Mouse (Mus musculus) NIH3T3 (cell line): ENCODE data around the gene Rplp0.
"Not testable (repeated sequence)": the region's sequence is repeated elsewhere in the genome, so short reads cannot be mapped to it uniquely, and the experiment has no call there.

Source experiments
- DNase-seq: peaks from one replicate; pipeline ENCODE4 v3.0.0-alpha.2; 2012; ENCODE audit warnings: low read depth

Gene Rplp0

DNA sequence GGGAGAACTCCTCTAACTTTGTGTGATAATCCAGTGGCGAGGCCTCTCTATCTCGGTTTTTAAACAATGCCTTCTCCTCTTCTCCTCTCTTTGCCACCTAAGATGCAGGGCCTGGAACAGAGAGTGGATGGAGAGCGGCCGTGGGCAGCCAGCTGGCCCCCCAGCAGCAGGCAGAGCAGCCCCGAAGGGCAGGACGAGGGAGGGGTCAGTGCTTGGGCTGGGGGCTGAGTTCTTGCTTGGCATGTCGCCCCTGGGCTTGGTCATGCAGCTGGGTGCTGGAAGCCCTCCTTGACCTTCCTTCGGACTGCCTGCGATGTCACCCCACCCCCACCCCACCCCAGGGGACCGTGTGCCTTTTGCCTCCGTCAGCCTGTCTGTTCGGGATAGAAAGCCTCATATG, 7.9 kb upstream of the Rplp0 start:
- DNase-seq: no peak

DNA sequence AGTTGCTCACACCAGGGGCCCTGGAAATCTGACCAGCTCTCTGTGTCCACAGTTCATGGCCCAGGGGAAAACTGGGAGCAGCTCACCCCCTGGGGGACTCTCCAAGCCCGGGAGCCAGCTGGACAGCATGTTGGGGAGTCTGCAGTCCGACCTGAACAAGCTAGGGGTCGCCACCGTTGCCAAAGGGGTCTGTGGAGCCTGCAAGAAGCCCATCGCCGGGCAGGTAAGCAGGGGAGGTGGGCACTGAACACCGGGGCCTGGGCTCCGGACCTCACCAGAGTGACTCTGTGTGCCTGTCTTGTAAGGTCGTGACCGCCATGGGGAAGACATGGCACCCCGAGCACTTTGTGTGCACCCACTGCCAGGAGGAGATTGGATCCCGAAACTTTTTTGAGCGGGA, 7.5 kb upstream of the Rplp0 start:
- no peak for DNase-seq

DNA sequence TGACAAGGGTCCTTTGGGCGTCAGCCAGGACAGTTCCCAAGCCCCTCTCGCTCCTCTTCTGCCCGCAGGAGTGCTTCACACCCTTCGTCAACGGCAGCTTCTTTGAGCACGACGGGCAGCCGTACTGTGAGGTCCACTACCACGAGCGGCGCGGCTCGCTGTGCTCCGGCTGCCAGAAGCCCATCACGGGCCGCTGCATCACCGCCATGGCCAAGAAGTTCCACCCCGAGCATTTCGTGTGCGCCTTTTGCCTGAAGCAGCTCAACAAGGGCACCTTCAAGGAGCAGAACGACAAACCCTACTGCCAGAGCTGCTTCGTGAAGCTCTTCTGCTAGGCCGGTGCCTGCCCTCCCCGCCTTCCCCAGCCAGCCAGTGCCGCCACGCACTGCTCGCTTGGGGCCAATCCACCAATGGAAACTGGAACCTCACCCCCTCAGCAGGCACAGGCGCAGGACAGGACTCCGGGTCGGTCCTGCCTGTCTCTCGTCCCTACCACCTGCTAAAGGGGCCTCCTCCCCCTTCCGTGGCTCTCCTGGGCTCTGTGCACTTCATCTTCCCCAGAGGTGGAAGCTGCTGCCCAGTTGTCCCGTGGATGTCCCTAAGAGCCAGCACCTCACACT, 5.4 kb upstream of the Rplp0 start:
- no peak for DNase-seq

DNA sequence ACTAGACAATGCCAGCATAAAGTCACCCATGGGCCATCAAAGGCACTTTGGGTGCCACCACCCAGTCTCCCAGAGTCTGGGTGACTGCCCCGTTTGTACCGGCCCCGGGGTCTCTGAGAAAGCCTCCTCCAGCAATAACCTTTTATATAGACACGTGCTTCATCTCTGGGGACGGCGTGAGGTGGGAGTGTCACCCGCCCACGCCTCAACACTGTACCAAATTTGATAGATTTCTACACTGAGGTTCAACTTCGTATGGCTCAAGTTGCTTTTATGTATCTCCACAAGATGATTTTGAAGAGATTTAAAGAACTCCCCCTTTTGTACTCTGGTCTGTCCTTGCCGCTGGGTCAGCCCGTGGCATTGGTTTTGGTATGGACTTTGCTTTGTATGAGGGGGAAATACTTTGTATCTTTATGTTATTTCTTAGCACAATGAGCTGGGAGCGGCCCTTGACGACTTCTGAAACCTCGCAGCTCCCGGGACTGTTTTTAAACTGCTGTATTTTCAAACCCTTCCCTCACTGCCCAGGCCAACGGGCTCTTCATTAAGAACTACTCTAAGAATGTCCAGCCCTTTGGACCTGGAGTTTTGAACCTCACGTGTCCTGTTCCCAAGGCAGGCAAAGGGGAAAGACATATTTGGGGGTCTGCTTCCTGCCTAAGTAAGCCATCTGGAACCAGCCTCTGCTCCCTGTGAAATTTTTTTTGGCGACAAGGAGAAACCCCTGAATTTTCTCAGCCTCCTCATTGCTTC, 4.6 kb upstream of the Rplp0 start:
- no peak for DNase-seq

DNA sequence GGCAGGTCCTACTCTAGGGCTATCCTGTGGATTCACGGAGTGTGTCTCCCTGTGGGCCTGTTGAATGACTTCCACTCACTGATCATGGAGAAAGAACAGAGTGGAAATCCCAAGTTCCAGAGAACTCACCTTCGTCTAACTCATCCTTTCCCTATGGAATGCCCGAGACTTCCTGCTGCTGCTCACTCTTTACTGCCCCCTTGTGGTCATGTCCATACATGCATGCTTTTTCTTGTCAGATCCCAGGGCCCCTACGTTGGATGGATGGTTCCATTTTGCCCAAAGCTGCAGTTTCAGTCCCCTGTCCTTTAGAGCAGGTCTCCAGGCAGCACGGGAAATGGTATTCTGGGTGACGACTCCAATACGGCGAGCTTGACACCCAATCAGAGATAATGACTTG, 3.0 kb upstream of the Rplp0 start:
- DNase-seq: peak; percentile 89

DNA sequence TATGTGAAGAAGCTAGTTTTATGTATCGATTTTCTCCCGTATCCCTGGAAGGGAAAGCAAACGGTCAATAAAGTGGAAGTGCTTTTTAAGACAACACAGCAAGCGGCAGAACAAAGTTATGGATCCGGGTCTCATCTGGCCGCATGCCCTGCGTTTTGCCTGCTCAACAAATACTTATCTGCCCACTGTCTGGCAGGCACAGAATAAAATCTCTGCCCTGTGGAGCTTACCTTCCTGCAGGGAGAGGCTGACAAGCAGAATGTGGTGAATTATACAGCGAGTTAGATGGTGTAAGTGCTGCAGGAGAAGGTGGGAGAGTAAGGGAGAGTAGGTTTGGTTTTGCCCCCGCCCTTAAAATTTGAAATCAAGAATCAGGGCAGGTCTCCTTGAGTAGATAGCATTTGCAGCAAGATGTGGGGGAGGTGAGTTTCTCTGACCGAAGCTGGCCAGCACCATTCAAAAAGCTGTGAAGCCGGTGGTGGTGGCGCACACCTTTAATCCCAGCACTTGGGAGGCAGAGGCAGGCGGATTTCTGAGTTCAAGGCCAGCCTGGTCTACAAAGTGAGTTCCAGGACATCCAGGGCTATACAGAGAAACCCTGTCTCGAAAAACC, 979 bp upstream of the Rplp0 start:
- DNase-seq: no peak

DNA sequence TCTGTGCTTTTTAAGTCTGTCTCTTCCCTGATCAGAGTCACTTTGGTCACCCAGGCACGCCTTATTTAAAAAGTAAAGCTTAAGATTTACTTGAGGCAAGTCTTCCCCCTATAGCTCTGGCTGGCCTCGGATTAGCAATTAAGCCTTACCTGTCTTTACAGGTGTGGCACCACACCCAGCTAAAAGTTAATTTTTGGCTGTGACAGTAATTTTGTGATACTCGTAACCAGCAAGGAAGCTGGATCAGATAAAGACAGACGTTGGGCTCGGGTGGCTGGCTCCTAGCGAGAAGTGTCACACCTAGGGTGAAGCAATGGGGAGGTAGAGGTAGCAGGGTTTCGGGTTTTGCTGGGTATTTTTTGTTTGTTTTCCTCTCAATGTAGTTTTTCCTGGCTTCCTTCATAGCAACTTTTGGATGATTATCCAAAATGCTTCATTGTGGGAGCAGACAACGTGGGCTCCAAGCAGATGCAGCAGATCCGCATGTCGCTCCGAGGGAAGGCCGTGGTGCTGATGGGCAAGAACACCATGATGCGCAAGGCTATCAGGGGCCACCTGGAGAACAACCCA, 1.2 kb downstream of the Rplp0 start:
- DNase-seq: no peak

DNA sequence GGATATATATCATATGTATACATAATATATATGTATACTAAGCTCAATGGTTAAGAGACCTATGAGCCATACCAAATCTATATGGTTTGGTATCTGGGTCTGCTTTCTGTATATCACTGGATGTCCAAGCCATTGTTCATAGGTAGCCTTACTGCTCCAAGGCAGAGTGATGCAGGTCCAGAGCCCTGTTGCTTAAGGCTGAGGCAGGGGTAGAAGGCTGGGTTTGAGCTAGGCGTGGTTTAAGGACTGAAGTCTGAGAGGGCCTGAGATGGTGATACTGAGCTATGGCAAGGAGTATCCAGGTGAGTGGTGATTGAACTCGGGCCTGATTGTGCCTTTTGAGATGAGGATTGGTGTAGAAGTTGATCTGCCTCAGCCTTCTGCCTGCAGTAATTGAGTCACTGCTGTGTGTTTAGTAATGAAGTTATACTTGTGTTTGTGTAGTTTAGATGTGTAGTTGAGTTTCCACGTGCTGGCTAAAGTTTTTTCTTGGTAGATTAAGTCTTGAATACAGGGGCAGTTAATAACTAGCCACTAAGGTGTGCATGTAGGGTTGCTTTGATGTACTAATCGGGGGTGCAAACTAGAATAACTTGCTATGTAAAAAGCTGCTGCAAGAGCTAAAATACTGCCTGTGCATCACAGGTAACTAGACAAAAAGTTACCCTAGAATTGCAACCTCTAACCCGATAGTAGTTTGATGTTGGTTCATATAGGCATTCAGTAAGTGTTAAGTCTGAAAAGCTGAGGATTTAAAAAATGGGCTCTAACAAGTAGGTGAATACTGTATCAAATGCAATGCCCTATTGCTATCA, 4.7 kb downstream of the Rplp0 start:
- peak; percentile 28 for DNase-seq

DNA sequence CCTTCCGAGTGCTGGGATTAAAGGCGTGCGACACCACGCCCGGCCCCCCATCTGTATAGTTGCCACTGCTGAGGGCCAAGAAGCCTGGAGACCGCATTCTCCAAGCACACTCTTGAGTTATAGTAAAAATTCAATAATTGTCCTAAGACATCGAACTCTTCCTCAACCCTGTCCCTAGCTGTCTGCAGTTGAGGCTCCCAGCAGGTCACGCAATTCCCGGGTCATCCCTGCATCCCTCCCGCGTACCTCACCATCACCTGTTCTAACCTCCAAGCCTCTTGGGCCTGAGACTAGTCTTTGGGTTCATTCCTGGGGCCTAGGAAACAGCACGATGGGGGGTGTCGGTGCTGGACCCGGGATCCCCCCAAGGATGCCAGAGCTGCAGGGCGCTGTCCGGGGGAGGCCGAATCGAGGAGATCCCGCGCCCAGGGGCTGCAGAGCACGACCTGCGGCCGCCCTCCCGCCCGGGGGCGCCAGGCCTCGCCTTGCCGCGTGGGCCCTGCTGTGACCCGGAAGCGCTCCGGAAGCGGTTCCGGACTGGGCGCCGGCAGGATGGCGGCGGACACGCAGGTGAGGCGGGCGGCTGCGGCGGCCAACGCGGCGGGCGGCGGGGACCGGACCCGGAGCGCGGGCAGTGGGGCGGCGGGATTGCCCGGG, 5.6 kb downstream of the Rplp0 start, which contains the start of gene Gcn1l1:
Gene Gcn1l1 (plus strand): TSS at position 518 of the 657 bp plus-strand sequence.
- DNase-seq: peak; percentile 85

DNA sequence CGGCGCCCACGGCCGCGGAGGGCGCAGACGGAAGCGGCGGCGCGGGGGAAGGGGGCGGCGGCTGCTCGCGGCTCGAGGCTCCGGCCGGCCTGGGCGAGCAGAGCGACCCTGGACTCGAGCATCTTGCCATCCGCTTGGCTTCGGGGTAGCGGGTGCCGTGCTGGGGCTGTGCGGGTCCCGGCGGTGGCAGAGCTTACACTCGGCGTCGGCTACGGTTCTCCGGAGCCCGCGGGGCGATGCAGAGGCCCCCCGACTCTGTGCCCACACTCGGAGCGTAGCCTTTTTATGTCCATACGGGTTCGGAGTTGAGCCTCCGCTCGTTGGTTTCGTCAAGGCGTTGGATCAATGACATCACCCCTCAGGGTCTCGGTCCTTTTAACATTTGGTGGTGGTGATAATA, 6.1 kb downstream of the Rplp0 start:
- DNase-seq: no peak

DNA sequence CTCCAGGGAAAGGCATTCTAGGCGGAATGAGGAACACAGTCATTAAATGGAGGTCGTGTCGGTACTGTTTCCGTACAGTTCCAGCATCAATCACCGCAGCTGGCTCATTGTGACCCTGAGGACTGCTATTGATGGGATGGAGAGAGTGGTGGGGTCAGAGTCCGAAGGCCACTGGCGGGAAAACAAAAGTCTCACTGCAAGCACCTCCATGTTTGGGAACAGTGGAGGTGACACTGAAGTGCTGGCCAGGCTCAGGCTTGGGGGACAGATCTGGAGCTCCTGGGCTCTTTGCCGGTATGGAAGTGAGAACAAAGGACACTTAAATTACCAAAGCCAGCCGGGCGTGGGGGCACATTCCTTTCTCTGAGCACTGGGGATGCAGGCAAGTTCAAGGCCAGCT, 9.4 kb downstream of the Rplp0 start:
- DNase-seq: no peak

DNA sequence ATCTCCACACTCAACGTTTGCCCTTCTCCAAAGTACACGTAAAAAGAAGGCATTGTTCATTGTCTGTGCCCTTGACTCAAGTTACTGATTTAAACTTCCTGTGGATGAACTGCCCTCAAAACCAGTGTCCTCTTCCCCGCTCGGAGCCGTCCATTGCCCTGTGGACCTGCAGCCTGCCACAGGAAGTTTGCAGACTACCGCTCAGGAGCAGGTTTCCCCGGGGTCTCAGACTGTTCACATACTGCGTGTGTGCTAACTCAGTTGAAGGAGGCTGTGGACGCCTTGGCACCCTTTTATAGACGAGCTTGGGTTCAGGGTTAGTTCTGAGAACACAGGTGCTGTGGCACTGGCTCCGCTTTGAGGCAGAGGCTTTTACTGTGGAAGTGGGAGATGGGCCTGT, 10.0 kb downstream of the Rplp0 start:
- no peak for DNase-seq

DNA sequence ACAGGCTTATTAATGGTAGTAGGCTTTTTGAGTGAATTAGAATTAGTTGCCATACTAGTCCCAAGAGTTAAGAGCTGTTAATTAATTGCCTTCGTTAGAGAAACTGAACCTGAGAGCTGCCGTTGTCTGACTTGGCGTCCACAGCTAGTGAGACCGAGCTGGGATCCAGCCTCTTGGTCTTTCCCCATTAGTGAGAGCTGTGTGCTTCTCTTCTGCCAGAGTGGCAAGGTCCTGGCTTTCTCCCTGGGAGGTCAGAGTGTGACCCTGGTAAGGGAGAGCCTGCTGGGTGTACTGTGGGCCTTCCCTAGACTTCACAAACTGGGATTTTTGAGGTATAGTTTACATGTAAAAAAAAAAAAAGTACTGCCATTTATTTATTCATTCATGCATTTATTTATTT, 10.5 kb downstream of the Rplp0 start:
- DNase-seq: no peak

DNA sequence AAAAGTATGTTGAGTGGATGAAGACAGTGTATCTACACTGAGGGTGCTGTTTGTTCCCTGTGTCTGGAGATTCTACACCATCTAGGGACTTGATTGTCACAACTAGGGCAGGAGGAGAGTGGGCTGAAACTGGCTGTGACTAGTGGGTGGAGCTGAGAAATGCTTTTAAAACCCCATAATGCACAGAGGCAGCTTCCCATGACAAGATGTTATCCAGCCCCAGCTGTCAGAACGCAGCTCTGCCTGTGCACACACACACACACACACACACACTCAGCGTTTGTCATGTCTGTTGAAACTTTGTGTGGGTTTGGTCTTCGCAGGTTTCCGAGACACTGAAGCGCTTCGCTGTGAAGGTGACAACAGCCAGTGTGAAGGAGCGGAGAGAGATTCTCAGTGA, 11.8 kb downstream of the Rplp0 start:
- DNase-seq: no peak

DNA sequence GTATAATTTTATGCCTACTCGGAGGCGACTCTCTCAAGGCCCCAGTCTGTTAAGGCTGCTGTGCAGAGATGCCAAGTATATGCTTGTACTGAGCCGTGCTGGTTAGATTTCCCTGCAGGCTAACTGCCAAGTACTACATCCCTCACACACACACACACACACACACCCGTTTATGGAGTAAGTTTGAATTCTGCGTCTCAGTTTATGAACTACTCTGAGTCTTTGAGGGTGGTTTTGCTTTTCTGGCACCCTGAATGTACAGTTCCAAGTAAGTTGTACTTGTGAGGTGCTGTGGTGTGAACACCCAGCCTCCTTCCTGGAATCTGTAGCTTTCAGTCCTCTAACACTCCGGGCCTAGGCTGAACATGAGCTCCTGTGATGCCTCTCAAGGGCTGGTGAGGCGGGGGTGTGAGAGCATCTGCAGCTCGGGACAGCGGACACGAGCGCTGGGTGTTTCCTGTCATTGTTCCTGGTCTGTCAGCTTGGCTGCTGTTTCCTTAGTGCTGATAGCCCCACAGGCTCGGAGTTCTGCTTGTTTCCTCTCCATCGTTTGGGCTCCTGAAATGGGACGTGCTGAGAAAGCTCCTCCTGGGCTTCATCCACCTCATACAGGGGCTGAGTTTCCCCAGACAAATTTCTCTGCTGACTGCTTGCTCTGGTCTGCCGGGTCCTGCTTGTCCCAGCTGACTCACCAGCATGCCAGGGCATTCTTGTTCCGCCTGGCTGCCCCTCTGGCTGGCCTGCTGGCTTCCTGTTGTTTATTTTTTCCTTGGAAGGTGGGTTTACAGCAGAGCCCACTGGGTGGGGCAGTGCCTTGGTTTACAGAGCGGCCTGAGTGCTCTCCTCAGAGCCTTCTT, 13.6 kb downstream of the Rplp0 start:
- DNase-seq: peak; percentile 70

DNA sequence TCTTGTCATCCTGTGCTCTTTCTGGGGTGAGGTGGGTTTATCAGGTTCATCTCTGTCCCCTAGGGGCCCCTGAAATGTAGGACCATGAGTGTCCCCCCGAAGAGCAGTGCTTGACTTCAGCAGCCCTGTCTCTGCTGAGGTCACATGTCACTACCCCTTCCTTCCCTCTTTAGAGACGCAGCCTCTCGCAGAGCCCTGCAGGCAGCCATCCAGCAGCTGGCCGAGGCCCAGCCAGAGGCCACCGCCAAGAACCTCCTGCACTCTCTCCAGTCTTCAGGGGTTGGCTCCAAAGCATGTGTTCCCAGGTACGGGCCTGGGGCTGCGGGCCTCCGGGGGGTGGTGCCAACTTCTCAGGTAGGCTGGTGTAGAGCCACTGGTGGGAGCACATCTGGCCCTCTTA, 15.7 kb downstream of the Rplp0 start:
- DNase-seq: no peak

DNA sequence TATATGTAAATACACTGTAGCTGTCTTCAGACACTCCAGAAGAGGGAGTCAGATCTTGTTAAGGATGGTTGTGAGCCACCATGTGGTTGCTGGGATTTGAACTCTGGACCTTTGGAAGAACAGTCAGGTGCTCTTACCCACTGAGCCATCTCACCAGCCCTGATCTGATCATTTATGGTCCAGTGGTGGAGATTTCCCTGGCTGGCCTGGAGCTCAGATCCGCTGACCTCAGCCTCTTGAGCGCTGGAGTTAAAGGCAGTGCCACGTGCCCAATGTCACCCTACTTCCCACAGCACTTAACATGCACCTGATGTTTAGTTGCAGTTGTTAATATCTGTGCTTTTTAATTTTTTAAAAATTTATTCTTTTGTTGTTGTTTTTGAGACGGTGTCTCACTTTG, 18.4 kb downstream of the Rplp0 start:
- DNase-seq: not testable (repeated sequence)

DNA sequence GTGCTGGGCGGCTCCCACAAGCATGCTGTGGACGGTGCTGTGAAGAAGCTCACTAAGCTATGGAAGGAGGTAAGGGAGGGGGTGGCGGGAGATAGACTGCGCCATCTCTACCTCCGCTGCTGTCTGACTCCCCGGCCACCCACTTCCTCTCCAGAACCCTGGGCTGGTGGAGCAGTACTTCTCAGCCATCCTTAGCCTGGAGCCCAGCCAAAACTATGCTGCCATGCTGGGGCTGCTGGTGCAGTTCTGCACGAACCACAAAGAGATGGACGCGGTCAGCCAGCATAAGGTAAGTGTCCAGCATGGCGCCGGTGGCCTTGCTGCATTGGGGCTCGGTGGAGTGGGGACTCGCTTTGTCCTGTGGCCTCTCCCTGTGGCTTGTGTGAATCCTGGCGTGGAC, 19.7 kb downstream of the Rplp0 start:
- no peak for DNase-seq

DNA sequence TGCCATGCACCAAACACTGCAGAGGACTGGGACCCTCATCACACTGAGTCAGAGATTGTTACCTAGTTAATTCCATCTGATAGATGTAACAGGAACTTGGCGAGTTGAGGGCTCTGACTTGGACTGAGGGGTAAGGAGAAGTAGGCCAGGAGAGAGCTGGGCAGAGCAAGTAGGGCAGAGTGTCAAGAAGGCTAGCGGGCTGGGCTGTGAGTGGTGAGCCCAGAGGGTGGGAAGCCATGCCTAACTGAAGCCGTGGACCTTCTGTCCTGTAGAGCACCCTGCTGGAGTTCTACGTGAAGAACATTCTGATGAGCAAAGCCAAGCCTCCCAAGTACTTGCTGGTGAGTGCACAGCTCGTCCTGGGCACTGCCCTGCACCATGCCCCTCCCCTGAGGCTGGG, 20.1 kb downstream of the Rplp0 start:
- DNase-seq: no peak

DNA sequence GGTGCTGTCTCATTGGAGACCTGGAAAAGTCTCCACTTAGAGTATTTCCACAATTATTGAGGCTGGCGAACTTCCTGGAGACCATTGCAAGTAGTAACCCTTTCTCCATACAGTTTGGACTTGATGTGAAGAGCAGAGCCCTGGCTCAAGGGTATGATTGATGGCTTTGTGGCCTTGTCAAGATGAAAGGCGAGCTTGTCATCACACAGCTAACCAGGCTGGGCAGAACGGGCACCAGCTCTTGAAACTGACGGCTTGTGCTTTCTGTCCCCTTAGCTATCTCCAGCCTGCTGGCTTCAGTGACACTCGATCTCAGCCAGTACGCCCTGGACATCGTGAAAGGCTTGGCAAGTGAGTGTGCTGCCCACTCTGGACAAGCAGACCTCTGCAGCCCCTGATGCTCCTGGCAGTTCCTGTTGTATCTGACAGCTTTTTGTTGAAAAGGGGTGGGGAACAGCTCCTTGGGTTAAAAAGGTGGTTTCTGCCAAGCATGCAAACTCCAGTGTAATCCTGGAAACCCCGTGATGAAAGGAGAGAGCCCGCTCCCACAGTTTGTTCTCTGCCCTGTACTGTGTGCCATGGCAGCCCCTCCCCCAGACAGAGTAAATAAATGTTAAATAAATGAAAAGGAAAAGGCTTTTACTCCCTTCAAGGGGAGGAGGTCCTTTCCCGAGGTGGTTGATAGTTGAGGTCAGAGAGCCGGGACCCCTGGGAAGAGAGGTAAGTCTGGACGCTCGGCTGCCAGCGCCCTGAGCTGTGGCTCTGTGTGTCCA, 21.1 kb downstream of the Rplp0 start:
- no peak for DNase-seq
